Mouse (Mus musculus): ENCODE data around the gene Cbarp.

Cbarp gene

DNA sequence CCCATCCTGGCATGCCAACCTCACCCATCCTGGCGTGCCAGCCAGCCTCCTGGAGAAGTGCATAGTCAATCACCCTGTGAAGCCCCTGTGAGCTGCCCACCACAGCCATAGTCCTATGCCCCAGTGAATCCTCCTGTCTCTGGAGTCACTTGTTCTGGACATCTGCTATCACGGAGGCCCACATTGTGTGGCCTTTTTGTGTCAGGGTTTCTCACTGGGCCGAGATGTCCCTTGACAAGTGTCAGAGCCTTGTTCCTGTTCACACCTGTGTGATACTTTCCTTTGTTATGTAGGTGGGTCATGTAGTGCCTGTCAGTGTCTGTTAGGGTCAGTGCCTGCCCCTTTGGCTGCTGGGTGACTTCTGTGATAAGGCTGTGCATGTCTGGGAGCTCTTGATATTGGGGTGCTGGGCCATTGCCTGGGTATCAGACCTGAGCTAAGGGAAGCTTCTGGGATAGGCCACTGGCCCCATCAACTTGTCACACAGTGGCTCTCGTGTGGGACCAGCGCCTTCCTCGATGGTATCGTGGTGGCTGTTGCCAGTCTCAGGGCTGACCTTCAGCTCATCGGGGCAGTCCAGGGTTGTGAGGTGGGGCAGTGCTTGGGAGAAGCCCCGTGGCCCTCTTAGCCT lies 16.6 kb downstream of the Cbarp start:
- no peak for DNase-seq (ENCODE audit: low spot score)

DNA sequence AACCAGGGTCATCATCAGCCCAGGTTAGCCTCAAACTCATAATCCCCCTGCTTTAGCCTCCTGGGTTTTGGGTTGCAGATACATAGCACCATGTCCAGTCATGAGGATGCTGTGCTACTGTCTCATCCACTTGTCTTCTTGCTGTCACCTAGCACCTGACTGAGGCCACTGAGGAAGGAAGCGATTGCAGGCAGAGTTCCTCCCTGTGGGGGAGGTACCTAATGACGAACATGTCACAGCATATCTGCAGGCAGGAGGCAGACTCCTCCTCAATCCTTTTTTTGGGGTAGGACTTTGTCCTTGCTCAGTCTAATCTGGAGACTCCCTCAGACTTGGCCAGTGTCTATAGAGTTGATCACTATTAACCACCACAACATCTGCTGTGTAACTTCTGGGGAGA lies 19.0 kb downstream of the Cbarp start:
- no peak for DNase-seq (ENCODE audit: low spot score)

DNA sequence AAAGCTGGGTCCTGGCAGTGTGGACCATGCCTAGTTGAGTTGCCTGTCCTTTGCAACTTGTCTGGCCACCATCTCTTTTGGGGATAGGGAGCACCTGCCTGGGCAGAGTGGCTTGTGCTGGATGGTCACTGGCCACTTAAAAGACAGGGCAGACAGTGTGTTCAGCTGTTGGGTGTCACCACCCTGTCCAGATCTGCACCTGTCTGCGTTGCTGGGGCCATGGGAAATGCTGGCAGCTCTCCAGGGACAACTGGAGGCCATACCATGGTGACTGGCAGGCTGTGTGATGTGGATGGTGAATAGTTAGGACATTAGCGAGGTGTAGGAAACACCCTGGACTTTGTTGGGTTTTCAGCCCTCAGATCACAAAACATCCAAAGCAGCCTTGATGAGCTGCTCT lies 20.5 kb downstream of the Cbarp start:
- DNase-seq (ENCODE audit: low spot score) = no peak

- no peak for DNase-seq (ENCODE audit: low spot score)
Measured at GRCm38 (mm10) chr10:80118552-80118951, 22.1 kb downstream of the Cbarp start.

DNA sequence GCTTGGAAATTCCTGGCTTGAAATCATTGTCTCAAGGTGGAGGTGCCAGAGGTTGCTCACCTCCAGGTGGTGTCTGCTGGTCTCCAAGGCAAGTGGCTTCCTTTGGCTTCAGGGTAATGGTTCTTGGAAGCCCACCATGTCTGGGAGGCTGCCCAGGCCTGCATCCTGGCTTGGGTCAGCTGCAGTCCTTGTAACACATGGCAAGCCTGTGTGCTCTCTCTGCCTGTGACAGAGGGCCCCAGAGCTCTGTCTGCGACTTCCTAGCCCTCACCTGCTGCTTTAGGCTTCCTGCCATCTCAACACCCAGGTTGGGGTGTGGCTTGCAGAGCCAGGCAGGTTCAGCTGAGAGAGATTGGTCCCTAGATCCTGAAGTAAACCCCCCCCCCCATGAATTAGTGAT lies 22.9 kb downstream of the Cbarp start:
- no peak for DNase-seq (ENCODE audit: low spot score)

GRCm38 (mm10) chr10:80116927-80117691 lies 23.5 kb downstream of the Cbarp start:
- no peak for DNase-seq (ENCODE audit: low spot score)

DNA sequence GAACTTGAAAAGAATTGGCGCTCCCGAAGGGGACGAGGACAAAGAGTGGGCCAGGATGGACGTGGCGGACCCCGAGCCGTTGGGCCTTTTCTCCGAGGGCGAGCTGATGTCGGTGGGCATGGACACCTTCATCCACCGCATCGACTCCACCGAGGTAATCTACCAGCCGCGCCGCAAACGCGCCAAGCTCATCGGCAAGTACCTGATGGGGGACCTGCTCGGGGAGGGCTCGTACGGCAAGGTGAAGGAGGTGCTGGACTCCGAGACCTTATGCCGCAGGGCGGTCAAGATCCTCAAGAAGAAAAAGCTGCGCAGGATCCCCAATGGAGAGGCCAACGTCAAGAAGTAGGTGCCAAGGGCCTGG lies 24.1 kb downstream of the Cbarp start:
- no peak for DNase-seq (ENCODE audit: low spot score)

DNA sequence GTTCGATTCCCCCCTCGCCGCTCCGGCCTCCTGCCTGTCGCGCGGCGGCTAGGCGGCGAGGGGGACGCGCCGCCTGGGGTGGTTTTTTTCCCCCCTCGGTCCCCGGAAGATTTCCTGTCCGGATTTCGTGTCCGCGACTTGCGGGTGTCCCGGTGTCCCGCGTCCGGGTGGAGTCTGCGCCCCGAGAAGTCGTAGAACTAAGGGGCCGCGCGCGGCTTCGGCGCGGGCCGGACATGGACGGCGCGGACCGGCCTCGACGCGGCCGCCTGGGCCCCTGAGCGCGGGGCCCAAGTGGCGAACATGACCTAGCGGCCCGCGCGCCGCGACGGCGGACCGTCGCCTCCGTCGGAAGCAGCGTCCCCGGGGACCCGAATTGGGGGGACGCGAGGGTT lies 24.7 kb downstream of the Cbarp start:
- no peak for DNase-seq (ENCODE audit: low spot score)

DNA sequence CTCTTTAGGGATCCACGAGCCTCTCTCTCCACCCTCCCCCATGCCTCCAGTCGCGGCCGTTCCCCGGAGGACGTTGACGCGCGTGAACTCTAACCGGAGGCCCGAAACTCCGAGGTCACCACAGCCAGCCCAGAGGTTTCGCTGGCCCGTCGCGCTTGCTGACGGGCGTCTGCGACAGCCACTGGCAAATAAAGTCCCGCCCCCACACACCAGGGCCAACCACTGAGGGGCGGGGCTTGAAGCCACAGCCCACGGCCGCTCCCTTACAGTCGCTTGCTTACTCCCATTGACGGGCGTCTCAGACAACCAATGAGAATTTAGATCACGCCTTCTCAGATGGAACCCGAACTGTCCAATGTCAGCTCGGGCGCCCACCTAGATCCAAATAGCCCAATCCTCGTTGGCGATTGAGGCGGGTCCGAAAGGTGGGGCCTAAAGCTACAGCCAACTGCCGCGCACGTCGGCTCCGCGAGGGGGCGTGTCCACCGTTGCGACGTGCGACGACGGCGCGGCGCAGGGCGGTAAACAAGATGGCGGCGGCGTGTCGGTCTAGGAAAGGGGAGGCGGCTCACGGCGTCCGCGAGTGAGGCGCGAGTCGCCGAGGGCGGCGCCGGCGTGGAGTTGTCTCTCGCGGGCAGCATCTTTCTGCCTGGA lies 25.2 kb downstream of the Cbarp start, which contains the start of gene Stk11:
Stk11 (plus strand) TSS at position 514 of the 654 bp plus-strand sequence.
- peak; percentile 100 for DNase-seq (ENCODE audit: low spot score)

DNA sequence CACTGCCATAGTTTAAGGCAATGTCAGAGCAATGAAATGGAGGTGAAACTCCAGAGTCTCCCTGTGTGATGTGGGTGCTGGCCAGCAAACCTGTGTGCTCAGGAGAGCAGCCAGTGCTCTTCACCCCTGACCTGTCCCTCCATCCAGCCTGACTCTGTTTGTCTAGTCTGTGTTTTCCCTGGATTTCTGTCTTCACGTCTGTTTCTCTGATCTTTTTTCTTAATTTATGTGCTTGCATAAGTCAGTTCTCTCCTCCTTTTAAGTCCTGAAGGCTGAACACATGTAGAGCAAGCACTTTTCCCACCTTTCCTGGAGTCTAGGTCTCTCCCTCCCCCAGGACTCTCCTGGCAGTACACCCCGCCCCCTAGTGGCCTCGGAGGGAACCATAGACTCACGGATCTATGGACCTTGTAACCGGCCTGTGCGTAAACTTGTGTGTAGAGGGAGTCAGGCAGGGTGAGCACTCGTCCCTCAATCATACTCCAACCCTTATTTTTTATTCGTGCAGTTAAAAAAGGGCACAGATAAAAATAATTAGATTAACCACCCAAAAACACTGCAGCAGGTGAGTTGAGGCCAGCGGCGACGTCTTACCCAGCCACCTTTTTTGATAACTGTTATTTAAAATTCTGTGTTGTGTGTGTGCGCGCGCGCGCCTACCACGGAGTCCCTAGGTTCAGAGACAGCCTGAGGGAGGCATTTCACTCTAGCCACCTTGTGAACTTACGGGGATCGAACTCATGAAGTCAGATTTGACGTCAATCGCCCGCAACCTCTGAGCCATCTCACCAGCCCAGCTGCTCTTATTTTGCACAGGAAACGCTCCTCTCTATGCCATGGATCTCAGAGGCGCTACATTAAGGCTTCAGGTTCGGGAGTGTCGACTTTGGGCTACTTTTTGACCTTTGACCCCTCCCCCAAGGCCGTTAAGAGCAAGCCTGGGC lies 26.0 kb downstream of the Cbarp start:
- peak; percentile 92 for DNase-seq (ENCODE audit: low spot score)

DNA sequence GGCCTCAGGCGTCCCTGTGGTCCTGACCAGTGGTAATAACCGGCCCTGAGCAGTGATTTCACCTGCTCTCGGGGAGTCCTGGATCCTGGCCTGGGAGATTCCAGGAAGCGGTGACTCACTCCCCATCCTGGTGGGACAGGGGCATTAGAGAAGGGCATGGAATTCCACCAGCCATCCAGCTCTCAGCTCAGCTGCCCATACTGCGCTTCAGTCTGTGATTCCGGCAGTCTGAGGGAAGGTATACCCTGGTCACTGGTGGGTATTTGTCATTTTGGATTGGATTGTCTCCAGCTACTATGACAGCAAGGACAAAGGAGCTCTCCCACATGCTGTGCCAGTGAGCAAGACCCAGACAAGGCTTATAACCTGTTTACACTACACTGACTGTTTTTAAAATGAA lies 33.0 kb downstream of the Cbarp start:
- no peak for DNase-seq (ENCODE audit: low spot score)

- DNase-seq (ENCODE audit: low spot score) = no peak
Measured at GRCm38 (mm10) chr10:80105926-80106325, 34.7 kb downstream of the Cbarp start.

- DNase-seq (ENCODE audit: low spot score) = no peak
Measured at GRCm38 (mm10) chr10:80105460-80105859, 35.2 kb downstream of the Cbarp start, which contains the start of gene Sbno2. TSS of gene Sbno2 (minus strand) at chr10:80105571.

DNA sequence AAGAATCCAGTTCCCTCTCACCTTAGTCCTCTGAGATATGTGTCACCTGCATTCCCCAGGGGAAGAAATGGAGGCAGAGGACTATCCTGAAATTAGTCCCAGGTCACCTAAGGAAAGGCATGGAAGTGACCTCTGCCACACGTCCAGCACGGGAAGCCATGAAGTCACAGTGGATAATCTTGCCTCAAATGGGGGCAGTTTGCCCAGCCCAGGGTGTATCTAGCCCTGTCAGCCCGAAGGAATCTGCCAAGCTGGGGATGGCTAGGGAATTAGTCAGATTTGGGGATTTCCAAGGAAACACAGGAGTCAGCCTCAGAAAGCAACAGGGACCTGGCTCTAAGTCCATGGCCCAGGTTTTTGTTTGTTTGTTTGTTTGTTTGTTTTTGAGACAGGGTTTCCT lies 36.5 kb downstream of the Cbarp start:
- no peak for DNase-seq (ENCODE audit: low spot score)

DNA sequence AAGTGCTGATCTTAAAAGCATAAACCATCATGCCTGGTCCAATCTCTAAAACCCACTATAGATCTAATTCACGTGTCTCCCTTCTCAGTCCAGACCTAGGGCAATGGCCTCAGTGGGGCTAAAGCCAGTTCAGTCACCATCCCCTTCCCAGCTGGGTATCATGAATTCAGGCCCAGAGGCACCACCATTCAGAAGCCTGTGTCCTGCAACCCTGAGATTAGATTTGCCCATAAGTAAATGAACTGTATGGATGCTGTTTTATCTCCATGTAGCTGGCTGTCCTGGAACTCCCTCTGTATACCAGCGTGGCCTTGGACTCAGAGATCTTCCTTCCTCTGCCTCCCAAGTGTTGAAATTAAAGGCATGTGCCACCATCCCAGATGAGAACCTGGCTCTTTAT lies 37.6 kb downstream of the Cbarp start:
- DNase-seq (ENCODE audit: low spot score) = no peak

DNA sequence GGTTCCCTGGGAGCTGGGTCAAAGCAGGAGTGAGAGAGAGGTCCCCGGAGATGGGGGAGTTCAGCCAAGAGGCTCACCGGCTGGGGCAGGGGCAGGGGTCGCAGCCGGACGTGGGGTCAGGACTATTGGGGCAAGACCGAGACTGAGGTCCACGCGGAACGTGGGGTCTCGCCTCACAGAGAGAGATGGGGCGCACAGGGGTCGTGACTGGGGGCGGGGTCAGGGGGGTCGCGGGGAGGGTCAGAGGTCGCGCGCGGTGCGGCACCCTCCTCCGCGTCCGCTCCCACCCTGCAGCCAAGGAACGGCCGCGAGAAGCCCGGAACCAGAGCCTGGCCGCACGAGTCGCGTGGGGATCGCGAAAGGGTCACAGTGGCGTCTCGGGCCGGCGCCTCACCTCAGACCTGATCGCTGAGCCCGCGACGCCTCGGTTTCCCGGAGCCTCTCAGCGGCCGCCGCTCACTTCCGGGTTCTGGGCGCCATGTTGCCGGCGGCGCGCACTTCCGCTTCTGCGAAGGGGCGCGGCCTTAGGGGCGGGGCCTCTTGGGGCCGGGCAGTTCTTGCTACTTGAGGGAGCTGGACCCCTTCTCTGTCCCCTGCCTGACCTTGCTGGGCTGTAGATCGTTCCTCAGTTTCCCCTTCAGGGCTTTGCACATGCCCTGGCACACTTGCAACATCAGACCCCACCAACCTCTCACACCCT lies 38.3 kb downstream of the Cbarp start:
- DNase-seq (ENCODE audit: low spot score) = peak; percentile 85

GRCm38 (mm10) chr10:80100982-80101381 lies 39.7 kb downstream of the Cbarp start:
- DNase-seq (ENCODE audit: low spot score) = no peak

GRCm38 (mm10) chr10:80098630-80099029 lies 42.0 kb downstream of the Cbarp start:
- DNase-seq (ENCODE audit: low spot score) = no peak

- DNase-seq (ENCODE audit: low spot score) = no peak
Measured at GRCm38 (mm10) chr10:80097275-80097674, 43.4 kb downstream of the Cbarp start.

GRCm38 (mm10) chr10:80095547-80095946 lies 45.1 kb downstream of the Cbarp start:
- no peak for DNase-seq (ENCODE audit: low spot score)

- DNase-seq (ENCODE audit: low spot score) = no peak
Measured at GRCm38 (mm10) chr10:80094684-80095083, 46.0 kb downstream of the Cbarp start.

All from layer of hippocampus, adult 11-12 months (tissue).